Mouse (Mus musculus): Measurements from ENCODE around the gene Olfr273. TPM values are rescaled to one million over a fixed set of nuclear protein-coding genes. Genes with fewer than 3 reads are reported as not detected.

Olfr273 gene
- not detected for polyA plus RNA-seq (2014; fragmentation: Illumina TruSeq; extraction: RNeasy Lipid Tissue Mini Kit (QIAGEN cat#74804); ENCODE audit: low replicate concordance)

GRCm38 (mm10) chr4:52859136-52859535 is at the start of gene Olfr273:
Gene Olfr273 (minus strand): TSS chr4:52859236.

GRCm38 (mm10) chr4:52814304-52814703 is 44.7 kb downstream of the Olfr273 start, which contains the start of gene Olfr275:
Gene Olfr275 (plus strand): TSS chr4:52814604.

Other genes with a start within 250 kb of the Olfr273 start
- gene Olfr275, start 44.6 kb downstream of the Olfr273 start, polyA plus RNA-seq (2014; fragmentation: Illumina TruSeq; extraction: RNeasy Lipid Tissue Mini Kit (QIAGEN cat#74804); ENCODE audit: low replicate concordance), result not detected
- gene Olfr272, start 59.9 kb upstream of the Olfr273 start, polyA plus RNA-seq (2014; fragmentation: Illumina TruSeq; extraction: RNeasy Lipid Tissue Mini Kit (QIAGEN cat#74804); ENCODE audit: low replicate concordance), result not detected
- not detected for gene Olfr270, start 105.3 kb upstream of the Olfr273 start, polyA plus RNA-seq (2014; fragmentation: Illumina TruSeq; extraction: RNeasy Lipid Tissue Mini Kit (QIAGEN cat#74804); ENCODE audit: low replicate concordance)
- gene Nipsnap3a, start 130.0 kb upstream of the Olfr273 start, polyA plus RNA-seq (2014; fragmentation: Illumina TruSeq; extraction: RNeasy Lipid Tissue Mini Kit (QIAGEN cat#74804); ENCODE audit: low replicate concordance), result not detected
- gene Nipsnap3b, start 152.6 kb upstream of the Olfr273 start, polyA plus RNA-seq (2014; fragmentation: Illumina TruSeq; extraction: RNeasy Lipid Tissue Mini Kit (QIAGEN cat#74804); ENCODE audit: low replicate concordance), result 116 TPM

All from small intestine, adult 10 weeks (tissue).